In the genomic region with DNA sequence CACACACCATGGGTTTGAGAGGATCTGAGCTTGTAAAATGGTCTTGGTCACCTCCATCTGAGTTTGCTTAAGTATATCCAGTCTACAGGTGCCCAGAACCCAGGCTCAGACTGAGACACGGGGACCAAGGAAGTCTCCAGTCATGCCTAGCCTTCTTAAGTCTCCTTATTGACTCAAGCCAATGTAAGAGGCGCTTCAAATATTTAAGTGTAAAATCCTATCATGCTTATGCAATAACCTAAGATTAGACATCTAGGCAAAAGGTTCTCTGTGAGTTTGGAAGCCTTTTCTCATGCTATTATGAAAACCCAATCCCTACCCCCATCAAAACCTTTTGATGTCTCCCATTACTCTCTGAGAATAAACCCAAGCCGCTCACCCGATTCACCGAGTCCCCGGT, we compare ENCODE assay signal across 30 mouse cellular contexts.
"Had no signal": no experiment of that assay in that cellular context is flagged by ENCODE, and none has a peak within 500 bp of the region (broad histone marks: within the 10 kb centered on the region; RNA-seq: fewer than 3 reads in every experiment).

No protein-coding gene starts in this region.

- H3K27me3 ChIP-seq: lung, embryonic 15.5 days; midbrain, embryonic 15.5 days; neural tube, embryonic 12.5 days had no signal

- H3K9me3 ChIP-seq: limb, embryonic 10.5 days; limb, embryonic 12.5 days; limb, embryonic 13.5 days; limb, embryonic 15.5 days; liver, embryonic 12.5 days; liver, embryonic 13.5 days; liver, embryonic 15.5 days; lung, embryonic 15.5 days; midbrain, embryonic 10.5 days; midbrain, embryonic 12.5 days; midbrain, embryonic 13.5 days; midbrain, embryonic 15.5 days; neural tube, embryonic 12.5 days; neural tube, embryonic 13.5 days had no signal

- H3K4me2 ChIP-seq: limb, embryonic 12.5 days; limb, embryonic 13.5 days; limb, embryonic 15.5 days; liver, embryonic 11.5 days; liver, embryonic 12.5 days; liver, embryonic 13.5 days; liver, embryonic 15.5 days; lung, embryonic 14.5 days; lung, embryonic 15.5 days; midbrain, embryonic 11.5 days; midbrain, embryonic 12.5 days; midbrain, embryonic 13.5 days; midbrain, embryonic 15.5 days; neural tube, embryonic 12.5 days; neural tube, embryonic 13.5 days had no signal

- H3K27ac ChIP-seq: left cerebral cortex, adult 2 months; limb, embryonic 10.5 days; limb, embryonic 12.5 days; limb, embryonic 13.5 days; limb, embryonic 15.5 days; liver, embryonic 12.5 days; liver, embryonic 13.5 days; liver, embryonic 14.5 days; liver, embryonic 15.5 days; lung, embryonic 15.5 days; midbrain, embryonic 10.5 days; midbrain, embryonic 12.5 days; midbrain, embryonic 13.5 days; midbrain, embryonic 15.5 days; neural tube, embryonic 12.5 days; neural tube, embryonic 13.5 days had no signal

- H3K4me3 ChIP-seq: left cerebral cortex, adult 2 months; limb, embryonic 10.5 days; limb, embryonic 12.5 days; limb, embryonic 13.5 days; limb, embryonic 15.5 days; liver, embryonic 12.5 days; liver, embryonic 13.5 days; liver, embryonic 15.5 days; lung, embryonic 15.5 days; megakaryocyte, embryonic 14.5 days; midbrain, embryonic 10.5 days; midbrain, embryonic 12.5 days; midbrain, embryonic 13.5 days; midbrain, embryonic 15.5 days; myocyte; neural tube, embryonic 12.5 days; neural tube, embryonic 13.5 days had no signal

- ATAC-seq: liver, embryonic 12.5 days; liver, postnatal 0 days; midbrain, embryonic 13.5 days; midbrain, embryonic 15.5 days; midbrain, embryonic 16.5 days had no signal

- H3K36me3 ChIP-seq: limb, embryonic 10.5 days; limb, embryonic 12.5 days; limb, embryonic 13.5 days; limb, embryonic 15.5 days; liver, embryonic 12.5 days; liver, embryonic 13.5 days; liver, embryonic 15.5 days; lung, embryonic 15.5 days; midbrain, embryonic 10.5 days; midbrain, embryonic 12.5 days; midbrain, embryonic 13.5 days; midbrain, embryonic 15.5 days; neural tube, embryonic 12.5 days; neural tube, embryonic 13.5 days had no signal

- H3K9ac ChIP-seq: limb, embryonic 12.5 days; limb, embryonic 13.5 days; limb, embryonic 15.5 days; liver, embryonic 12.5 days; liver, embryonic 13.5 days; liver, embryonic 14.5 days; liver, embryonic 15.5 days; liver, postnatal 0 days; lung, embryonic 14.5 days; lung, embryonic 15.5 days; midbrain, embryonic 12.5 days; midbrain, embryonic 13.5 days; midbrain, embryonic 15.5 days; neural tube, embryonic 12.5 days; neural tube, embryonic 13.5 days had no signal

- DNase-seq: left cerebral cortex, postnatal 4 days; liver; liver, embryonic 13.5 days; liver, postnatal 0 days; lung, adult 18-20 months; lung, embryonic 14.5 days; lung, postnatal 10 days; lung, postnatal 14 days; lung, postnatal 4 days; midbrain, embryonic 14.5 days had no signal
